Mouse (Mus musculus): ENCODE results near the gene Ugt2b1. TPM values are rescaled to one million over a fixed set of nuclear protein-coding genes. Genes with fewer than 3 reads are reported as not detected.

Gene Ugt2b1
- not detected in 2 replicates for polyA plus RNA-seq (2012; rRNA removed)

DNA sequence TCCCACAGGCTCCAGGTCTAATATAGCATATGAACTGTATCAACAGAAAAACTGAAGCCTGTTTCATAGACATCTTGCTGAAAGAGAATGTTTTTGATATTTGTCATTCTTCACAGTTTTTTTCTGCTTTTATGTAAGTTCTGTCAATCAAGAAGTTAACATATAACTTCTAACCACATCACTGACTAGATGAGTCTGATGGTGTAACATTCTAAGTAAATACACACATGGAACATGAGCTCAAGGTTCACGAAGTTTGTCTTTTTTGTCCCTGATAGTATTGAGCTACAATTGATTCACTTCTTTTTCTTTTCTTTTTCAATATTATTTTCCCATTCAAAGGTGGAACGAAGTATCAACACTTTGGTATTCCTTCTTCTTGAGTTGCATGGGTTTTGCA, at the start of gene Ugt2b1:
Gene Ugt2b1 (minus strand): TSS at position 105 of the 400 bp plus-strand sequence.

DNA sequence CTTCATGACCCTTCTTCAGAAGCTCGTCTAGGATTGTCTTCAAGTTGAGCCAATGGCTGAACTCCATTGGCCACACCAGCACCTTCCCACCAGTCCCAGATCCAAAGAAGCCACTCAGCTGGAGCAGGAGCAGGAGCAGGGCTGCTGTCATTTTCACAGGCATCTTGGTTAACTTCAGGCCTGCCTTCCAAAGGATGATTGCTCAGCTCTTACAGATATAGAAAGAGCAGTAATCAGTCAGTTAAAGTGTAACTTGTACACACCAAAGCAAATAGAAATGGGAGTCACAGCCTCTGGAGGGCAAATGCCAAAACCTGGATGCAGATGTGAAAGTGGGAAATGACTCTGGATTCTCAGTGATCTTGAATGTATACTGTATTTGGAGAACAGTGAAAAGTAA, 19.6 kb downstream of the Ugt2b1 start, which contains the start of gene Ugt2b34:
Gene Ugt2b34 (minus strand): TSS at position 180 of the 400 bp plus-strand sequence.

Other genes with a start within 250 kb of the Ugt2b1 start
- 0.02 and 0.05 TPM in 2 replicates for gene Tmprss11e, start 180.7 kb downstream of the Ugt2b1 start, polyA plus RNA-seq (2012; rRNA removed)
- gene Ythdc1, start 122.3 kb downstream of the Ugt2b1 start, polyA plus RNA-seq (2012; rRNA removed): 1.2 and 2.3 TPM in 2 replicates
- 4.3 and 9.5 TPM in 2 replicates for gene Ugt2b34, start 19.6 kb downstream of the Ugt2b1 start, polyA plus RNA-seq (2012; rRNA removed)
- 0.13 and 0.42 TPM in 2 replicates for gene Ugt2b35, start 74.3 kb upstream of the Ugt2b1 start, polyA plus RNA-seq (2012; rRNA removed)
- not detected in 2 replicates for gene Ugt2b36, start 166.0 kb upstream of the Ugt2b1 start, polyA plus RNA-seq (2012; rRNA removed)
- gene Ugt2b5, start 213.8 kb upstream of the Ugt2b1 start, polyA plus RNA-seq (2012; rRNA removed): not detected in 2 replicates

All from stomach, adult 2 months (tissue).